Comparison of ENCODE assay signal across 1 mouse cellular context in genomic region chr10:4334039-4334683, GRCm38 (mm10).
TF ChIP-seq lines count a peak whose summit lies in the region.

No protein-coding gene starts in this region.

TF ChIP-seq in CH12.LX, 34 proteins besides CTCF, POLR2A, EP300 and RAD21 (continued from another document):
- peak; percentile 31; the same call in 1 of the 2 replicates for TF ChIP-seq NRF1 (IDR thresholded peaks at IDR 0.05; ENCODE audit: low read depth, low read length)
- peak; percentile 92 for TF ChIP-seq USF1 (IDR thresholded peaks at IDR 0.05; ENCODE audit: low read depth, low read length)
- TF ChIP-seq POLR2AphosphoS2 (IDR thresholded peaks at IDR 0.05; ENCODE audit: low read depth, low read length) = no peak
- TF ChIP-seq USF2 (conservative IDR thresholded peaks at IDR 0.05; ENCODE audit: low read depth, low read length) = peak; percentile 87
- TF ChIP-seq MAFK (IDR thresholded peaks at IDR 0.05; ENCODE audit: insufficient replicate concordance, low read length) = no peak
- TF ChIP-seq E2F4 (IDR thresholded peaks at IDR 0.05; ENCODE audit: insufficient replicate concordance, low read depth, low read length) = no peak
- no peak for TF ChIP-seq ZKSCAN1 (IDR thresholded peaks at IDR 0.05; ENCODE audit: borderline replicate concordance, low read depth, low read length)
- TF ChIP-seq JUN (IDR thresholded peaks at IDR 0.05; ENCODE audit: insufficient read depth, low read depth, low read length) = no peak
- no peak for TF ChIP-seq NELFE (IDR thresholded peaks at IDR 0.05; ENCODE audit: low read depth, low read length)
- TF ChIP-seq MAX (IDR thresholded peaks at IDR 0.05; ENCODE audit: low read length) = peak; percentile 90
- no peak for TF ChIP-seq MXI1 (IDR thresholded peaks at IDR 0.05; ENCODE audit: low read depth, low read length)
